Mouse (Mus musculus): ENCODE results near the gene Yme1l1. TPM values are rescaled to one million over a fixed set of nuclear protein-coding genes. Genes with fewer than 3 reads are reported as not detected.

Gene Yme1l1
- total and polyA plus RNA-seq, 2 experiments: 6.2 to 90.2 TPM

GRCm38 (mm10) chr2:23228463-23228862, 72.3 kb downstream of the Yme1l1 start:
- no peak for TF ChIP-seq POLR2A (IDR thresholded peaks at IDR 0.05; ENCODE audit: extremely low read depth, insufficient read depth, low read length)
- TF ChIP-seq CTCF (IDR thresholded peaks at IDR 0.05; ENCODE audit: low read depth, low read length): no peak
- no peak for DNase-seq (ENCODE audit: extremely low read depth, low read depth, low spot score)
- no peak overlapping the region for H3K4me3 ChIP-seq (ENCODE audit: insufficient read depth, low read depth, low read length)
- no peaks in the 10 kb centered on the region for H3K4me1 ChIP-seq (ENCODE audit: control insufficient read depth, insufficient read depth, low read length)
- no peaks in the 10 kb centered on the region for H3K36me3 ChIP-seq (ENCODE audit: control insufficient read depth, insufficient read depth, low read length)
- H3K9ac ChIP-seq (ENCODE audit: low read depth, low read length): no peak overlapping the region
- H3K79me2 ChIP-seq (ENCODE audit: control insufficient read depth, insufficient read depth, low read length): no peaks in the 10 kb centered on the region
- 70% methylated on average over 2 of the region's 2 CpGs for WGBS
- H3K27me3 ChIP-seq (ENCODE audit: control insufficient read depth, insufficient read depth, low read length): 0 out of 2 replicates have a peak, but pooled peaks cover 2% of the 10 kb centered on the region
- H3K27ac ChIP-seq (replicated peaks; ENCODE audit: insufficient read depth, low read depth, low read length): no peak overlapping the region

DNA sequence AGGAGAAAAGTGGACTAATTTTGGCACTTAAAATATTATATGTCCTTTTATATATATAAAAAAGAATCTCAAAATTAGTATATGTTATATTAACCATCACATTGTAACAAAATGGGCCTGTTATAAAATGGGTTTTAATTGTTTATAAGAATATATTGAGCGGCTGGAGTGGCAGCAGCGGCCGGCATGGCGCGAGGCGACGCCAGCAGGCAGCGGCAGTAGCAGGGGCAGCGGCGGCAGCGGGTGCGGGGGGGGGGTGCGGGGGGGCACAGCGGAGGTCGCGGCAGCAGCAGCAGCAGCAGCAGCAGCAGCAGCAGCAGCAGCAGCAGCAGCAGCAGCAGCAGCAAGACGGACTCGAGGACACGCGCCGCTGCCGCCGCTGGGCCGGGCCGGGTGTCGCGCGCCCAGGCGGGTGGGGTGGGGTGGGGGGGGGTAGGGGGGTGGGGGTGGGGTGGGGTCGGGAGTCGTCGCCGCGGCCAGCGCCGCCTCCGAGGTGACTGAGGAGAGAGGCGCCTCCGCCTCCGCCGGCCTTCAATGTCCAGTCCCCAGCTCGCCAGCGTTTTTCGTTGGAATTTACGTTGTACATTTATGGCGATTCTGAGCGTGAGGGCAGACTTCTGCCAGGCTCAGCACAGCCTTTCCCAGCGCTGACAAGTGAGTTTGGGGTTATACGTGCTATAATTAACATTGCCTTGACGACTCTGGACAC, 78.0 kb downstream of the Yme1l1 start:
- Histone ChIP-seq H3K4me1 (ENCODE audit: control insufficient read depth, insufficient read depth, low read length) (peaks cover 2% of the 10 kb centered on the region; the same call in 1 of the 2 replicates), H3K27me3 (ENCODE audit: control insufficient read depth, insufficient read depth, low read length) (peaks cover 2% of the 10 kb centered on the region; the same call in 1 of the 2 replicates), H3K9ac (ENCODE audit: low read depth, low read length) (no peak overlapping the region), H3K79me2 (ENCODE audit: control insufficient read depth, insufficient read depth, low read length) (no peaks in the 10 kb centered on the region), H3K4me3 (ENCODE audit: insufficient read depth, low read depth, low read length) (peak overlapping the region; percentile 20; the same call in 1 of the 2 replicates), H3K36me3 (ENCODE audit: control insufficient read depth, insufficient read depth, low read length) (no peaks in the 10 kb centered on the region), H3K27ac (replicated peaks; ENCODE audit: insufficient read depth, low read depth, low read length) (no peak overlapping the region)
- TF ChIP-seq CTCF (IDR thresholded peaks at IDR 0.05; ENCODE audit: low read depth, low read length) (no peak), POLR2A (IDR thresholded peaks at IDR 0.05; ENCODE audit: extremely low read depth, insufficient read depth, low read length) (no peak)
- no peak for DNase-seq (ENCODE audit: extremely low read depth, low read depth, low spot score)
- WGBS: 3% methylated on average over 42 of the region's 50 CpGs

Other genes with a start within 250 kb of the Yme1l1 start
- gene Abi1, start 116.1 kb upstream of the Yme1l1 start, total RNA-seq (2014; rRNA removed): 35.6 and 36.0 TPM in 2 replicates
- gene Abi1, start 116.1 kb upstream of the Yme1l1 start, polyA plus RNA-seq (2012; rRNA removed): 50.1 and 53.9 TPM in 2 replicates
- 168 and 189 TPM in 2 replicates for gene Acbd5, start 88.2 kb upstream of the Yme1l1 start, total RNA-seq (2014; rRNA removed)
- 23.2 and 24.2 TPM in 2 replicates for gene Acbd5, start 88.2 kb upstream of the Yme1l1 start, polyA plus RNA-seq (2012; rRNA removed)
- 0.28 and 0.60 TPM in 2 replicates for gene Mastl, start 345 bp upstream of the Yme1l1 start, total RNA-seq (2014; rRNA removed)
- 0.07 and 0.09 TPM in 2 replicates for gene Mastl, start 345 bp upstream of the Yme1l1 start, polyA plus RNA-seq (2012; rRNA removed)
- not detected in 2 replicates for gene 4931423N10Rik, start 51.1 kb downstream of the Yme1l1 start, total RNA-seq (2014; rRNA removed)
- not detected in 2 replicates for gene 4931423N10Rik, start 51.1 kb downstream of the Yme1l1 start, polyA plus RNA-seq (2012; rRNA removed)
- gene Nxph2, start 164.9 kb downstream of the Yme1l1 start, total RNA-seq (2014; rRNA removed): not detected in 2 replicates
- not detected in 2 replicates for gene Nxph2, start 164.9 kb downstream of the Yme1l1 start, polyA plus RNA-seq (2012; rRNA removed)

Measured in liver, adult 2 months (tissue).